Comparison of ENCODE assay signal across 8 mouse cellular contexts in genomic region chr1:82724339-82725025, GRCm38 (mm10). TPM values are rescaled to one million over a fixed set of nuclear protein-coding genes. Genes with fewer than 3 reads are reported as not detected.
DNase-seq lines count a peak whose midpoint lies in the region; ATAC-seq lines count a peak whose summit lies in the region.

TSS of gene Mff (plus strand) at chr1:82724890.

- intact Hi-C loops in left cerebral cortex, postnatal 14 days (cut with DNase I), result no loop called here

- peaks cover 20% of the 10 kb centered on the region for H3K36me3 ChIP-seq in intestine, embryonic 14.5 days (ENCODE audit: control insufficient read depth, insufficient read depth, low read length)

- ATAC-seq in intestine, embryonic 14.5 days (replicated peaks; ENCODE audit: low FRiP score, low TSS enrichment, low read depth), result peak; percentile 100

- peak within 1 kb of the TSS; percentile 87 for H3K4me3 ChIP-seq in intestine, embryonic 14.5 days (ENCODE audit: low read depth, low read length)

- DNase-seq in adrenal gland, adult 18-20 months (ENCODE audit: low spot score in 2 of 2), result peak; percentile 90 to 91
- DNase-seq in embryo, embryonic 11 days, result peak; percentile 96
- DNase-seq in gastrocnemius, postnatal 25 days, result peak; percentile 92
- peak; percentile 96 for DNase-seq in intestine, embryonic 14.5 days (ENCODE audit: low spot score)
- DNase-seq in left cerebral cortex, postnatal 14 days (ENCODE audit: low spot score in 2 of 2), result peak; percentile 92 to 93
- peak; percentile 93 for DNase-seq in mesoderm, embryonic 11.5 days (ENCODE audit: low read depth, low spot score)
- DNase-seq in right cerebral cortex, postnatal 36 days (ENCODE audit: low spot score in 2 of 2), result peak; percentile 89 to 90
- peak; percentile 94 for DNase-seq in yolk sac, embryonic 10.5 days (ENCODE audit: low spot score)

- H3K9ac ChIP-seq in intestine, embryonic 14.5 days (ENCODE audit: low read length), result peak within 1 kb of the TSS; percentile 92

- no peaks in the 10 kb centered on the region for H3K9me3 ChIP-seq in intestine, embryonic 14.5 days (ENCODE audit: control insufficient read depth, low read length)

- peak within 1 kb of the TSS; percentile 96 for H3K4me2 ChIP-seq in intestine, embryonic 14.5 days (ENCODE audit: low read length)

- peaks cover 6% of the 10 kb centered on the region; the same call in 1 of the 2 replicates for H3K27me3 ChIP-seq in intestine, embryonic 14.5 days (replicated peaks; ENCODE audit: control insufficient read depth, insufficient read depth, low read length)

- H3K27ac ChIP-seq in intestine, embryonic 14.5 days (ENCODE audit: low read depth), result peak within 1 kb of the TSS; percentile 75

- peaks cover 8% of the 10 kb centered on the region for H3K4me1 ChIP-seq in intestine, embryonic 14.5 days (replicated peaks; ENCODE audit: control insufficient read depth, insufficient read depth, low read length)

- WGBS in intestine, embryonic 14.5 days, result 9% methylated on average over 38 of the region's 38 CpGs

RNA-seq across cellular contexts. Expression of gene Mff, which starts in this region (rescaled TPM):
- total RNA-seq in adrenal gland, adult 18-20 months (2021), result 100 to 1,000 TPM; 110 to 116 TPM
- 100 to 1,000 TPM; 121 to 123 TPM for total RNA-seq in gastrocnemius, postnatal 25 days (2021)
- polyA plus RNA-seq in intestine, embryonic 14.5 days (2014; fragmentation: Nextera tagmentation; extraction: Ambion mirVana), result 199 and 220 TPM in 2 replicates
- total RNA-seq in left cerebral cortex, postnatal 14 days (2021), result 100 to 1,000 TPM; 268 to 270 TPM

Comparison
In these comparisons a context has a peak if more than half of its experiments do, and no peak if none do; other contexts are left out.
1. Peak in every context shown above with its lines: DNase-seq, ATAC-seq, H3K4me3 ChIP-seq and H3K27ac ChIP-seq.